Comparison of ENCODE assay signal across 13 mouse cellular contexts in genomic region chr8:48114591-48114990, GRCm38 (mm10). TPM values are rescaled to one million over a fixed set of nuclear protein-coding genes. Genes with fewer than 3 reads are reported as not detected.
DNase-seq lines count a peak whose midpoint lies in the region; ATAC-seq and TF ChIP-seq lines count a peak whose summit lies in the region.
"Had no signal": no experiment of that assay in that cellular context is flagged by ENCODE, and none has a peak within 500 bp of the region (broad histone marks: within the 10 kb centered on the region; RNA-seq: fewer than 3 reads in every experiment).

No protein-coding gene starts in this region.

- no peak overlapping the region for H3K4me3 ChIP-seq in kidney, postnatal 0 days (replicated peaks; ENCODE audit: low read depth, low read length)
- no peak overlapping the region for H3K4me3 ChIP-seq in kidney, embryonic 15.5 days (replicated peaks)
- H3K4me3 ChIP-seq: forebrain, embryonic 13.5 days; lung, embryonic 15.5 days; midbrain, embryonic 12.5 days had no signal

- peak; percentile 22 to 55 for DNase-seq in cerebellum, postnatal 14 days
- peak; percentile 51 for DNase-seq in kidney, postnatal 0 days (ENCODE audit: low spot score)
- DNase-seq in kidney, postnatal 14 days = peak; percentile 38
- no peak for DNase-seq in left cerebral cortex, postnatal 36 days (ENCODE audit: low spot score in 2 of 2)
- DNase-seq: right cerebral cortex, postnatal 25 days; thymus, adult 18-20 months had no signal

- intact Hi-C loops in left cerebral cortex, postnatal 36 days (cut with DNase I) = no loop called here

- H3K36me3 ChIP-seq in kidney, postnatal 0 days (ENCODE audit: insufficient read depth, low read length) = peaks cover 6% of the 10 kb centered on the region; the same call in 1 of the 2 replicates
- peaks cover 46% of the 10 kb centered on the region for H3K36me3 ChIP-seq in kidney, embryonic 15.5 days

- H3K4me2 ChIP-seq in kidney, postnatal 0 days (ENCODE audit: low read length) = no peak overlapping the region
- no peak overlapping the region for H3K4me2 ChIP-seq in kidney, embryonic 15.5 days
- H3K4me2 ChIP-seq: forebrain, embryonic 13.5 days; lung, embryonic 15.5 days; midbrain, embryonic 12.5 days had no signal

- no peak overlapping the region for H3K27ac ChIP-seq in kidney, postnatal 0 days
- no peak overlapping the region for H3K27ac ChIP-seq in kidney, embryonic 15.5 days
- H3K27ac ChIP-seq: forebrain, embryonic 13.5 days; midbrain, embryonic 12.5 days had no signal

- ATAC-seq in cerebellum, adult (ENCODE audit: insufficient number of reproducible peaks, low FRiP score, low TSS enrichment) = no peak
- no peak for ATAC-seq in kidney, postnatal 0 days (replicated peaks; ENCODE audit: low FRiP score, low read depth)
- ATAC-seq in kidney, embryonic 15.5 days (replicated peaks; ENCODE audit: low FRiP score) = no peak
- no peak for ATAC-seq in CD4-positive, CD25-positive, alpha-beta regulatory T cell, adult 4 months
- ATAC-seq: forebrain, embryonic 13.5 days; hindbrain, embryonic 16.5 days had no signal

- WGBS in kidney, postnatal 0 days = 55% methylated on average over 6 of the region's 6 CpGs
- WGBS in kidney, embryonic 15.5 days = 73% methylated on average over 6 of the region's 6 CpGs

- H3K9ac ChIP-seq in kidney, postnatal 0 days (ENCODE audit: low read depth, low read length) = no peak overlapping the region
- H3K9ac ChIP-seq in kidney, embryonic 15.5 days = no peak overlapping the region
- H3K9ac ChIP-seq: forebrain, embryonic 13.5 days; lung, embryonic 15.5 days; midbrain, embryonic 12.5 days had no signal

- no peaks in the 10 kb centered on the region; the same call in 1 of the 2 replicates for H3K9me3 ChIP-seq in kidney, postnatal 0 days (replicated peaks; ENCODE audit: low read length)
- H3K9me3 ChIP-seq in kidney, embryonic 15.5 days (replicated peaks) = peaks cover 12% of the 10 kb centered on the region
- H3K9me3 ChIP-seq: lung, embryonic 15.5 days had no signal

- H3K4me1 ChIP-seq in kidney, postnatal 0 days (replicated peaks; ENCODE audit: insufficient read depth, low read length) = 0 out of 2 replicates have a peak, but pooled peaks cover 5% of the 10 kb centered on the region
- peaks cover 5% of the 10 kb centered on the region for H3K4me1 ChIP-seq in kidney, embryonic 15.5 days

- H3K27me3 ChIP-seq in kidney, postnatal 0 days (ENCODE audit: insufficient read depth, low read length) = no peaks in the 10 kb centered on the region
- no peaks in the 10 kb centered on the region for H3K27me3 ChIP-seq in kidney, embryonic 15.5 days
- H3K27me3 ChIP-seq: forebrain, embryonic 13.5 days; lung, embryonic 15.5 days had no signal

- no peak for TF ChIP-seq CTCF in kidney, postnatal 0 days (IDR thresholded peaks at IDR 0.05; ENCODE audit: low read depth)

RNA-seq across cellular contexts. Expression of gene Dctd, which starts 15.7 kb away (rescaled TPM):
- 17.4 and 18.0 TPM in 2 replicates for polyA plus RNA-seq in kidney, postnatal 0 days (2015; fragmentation: Nextera tagmentation; extraction: Ambion mirVana)
- polyA plus RNA-seq in kidney, embryonic 15.5 days (2015; fragmentation: Nextera tagmentation; extraction: Ambion mirVana) = 36.7 and 36.8 TPM in 2 replicates
- polyA plus RNA-seq in CD4-positive, CD25-positive, alpha-beta regulatory T cell, adult 4 months (2017; shearing (Covaris generic)) = 1 to 10 TPM; 5.6 to 9.5 TPM
- 1 to 10 TPM; 7.1 to 7.2 TPM for total RNA-seq in left cerebral cortex, postnatal 36 days (2021)

Comparison
In these comparisons a context has a peak if more than half of its experiments do, and no peak if none do; other contexts are left out.
1. DNase-seq: peak in cerebellum, postnatal 14 days (2 of 2), kidney, postnatal 0 days (single experiment) and kidney, postnatal 14 days (single experiment); none in left cerebral cortex, postnatal 36 days (0 of 2).